Mouse (Mus musculus) left cerebral cortex, adult 9 months (tissue): ENCODE measurements around the gene Mc1r.

Experiments
- DNase-seq, 2 experiments: peaks; one replicate each; pipeline ENCODE4 v3.0.0; 2022; ENCODE audit warnings: low spot score in 2 of 2

The Mc1r gene

GRCm38 (mm10) chr8:123406786-123407185 lies at the start of gene Mc1r:
Gene Mc1r, plus strand, starts transcription at chr8:123407107.
- peak in 1 of 2 experiments; percentile 77 for DNase-seq

GRCm38 (mm10) chr8:123361082-123361739 lies 45.7 kb upstream of the Mc1r start:
- peak in 1 of 2 experiments; percentile 90 for DNase-seq

DNA sequence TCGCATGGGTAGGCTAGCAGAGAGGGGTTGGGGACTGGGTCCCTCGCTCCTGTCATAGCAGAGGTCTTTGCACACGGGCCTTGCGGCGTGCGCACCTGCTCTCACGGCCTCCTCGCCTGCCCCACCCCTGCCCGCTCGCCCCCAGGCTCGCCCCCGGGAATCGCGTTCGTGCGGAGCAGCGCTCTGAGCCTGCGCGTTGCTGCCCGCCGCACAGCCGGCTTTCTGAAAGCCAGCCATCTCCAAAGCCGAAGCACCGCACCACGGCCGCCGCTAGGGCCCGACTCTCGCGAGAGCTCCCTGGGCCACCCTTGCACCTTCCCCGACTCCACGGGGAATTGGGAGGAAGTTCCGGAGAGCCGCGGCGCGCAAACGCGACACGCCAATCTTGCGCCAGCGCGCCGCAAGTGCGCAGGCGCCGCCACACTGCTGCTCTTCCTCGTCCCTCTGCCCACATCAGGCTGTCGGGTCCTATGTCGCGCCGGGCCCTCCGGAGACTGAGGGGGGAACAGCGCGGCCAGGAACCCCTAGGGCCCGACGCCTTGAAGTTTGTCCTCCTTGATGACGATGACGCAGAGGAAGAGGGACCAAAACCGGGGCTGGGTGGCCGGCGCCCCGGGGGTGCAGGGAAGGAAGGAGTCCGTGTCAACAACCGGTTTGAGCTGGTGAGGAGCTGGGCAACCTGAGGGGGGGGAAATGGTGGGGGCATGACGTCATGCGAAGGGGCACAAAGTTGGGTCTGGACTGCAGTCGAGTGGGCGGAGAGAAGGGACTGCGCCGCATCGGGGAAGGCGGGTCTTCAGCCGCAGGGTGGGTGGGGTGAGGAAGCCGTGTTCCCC lies 33.3 kb upstream of the Mc1r start, which contains the start of gene Tcf25:
TSS of gene Tcf25 (plus strand) at position 351 of the 836 bp plus-strand sequence.
- peak; percentile 93 to 96 for DNase-seq

DNA sequence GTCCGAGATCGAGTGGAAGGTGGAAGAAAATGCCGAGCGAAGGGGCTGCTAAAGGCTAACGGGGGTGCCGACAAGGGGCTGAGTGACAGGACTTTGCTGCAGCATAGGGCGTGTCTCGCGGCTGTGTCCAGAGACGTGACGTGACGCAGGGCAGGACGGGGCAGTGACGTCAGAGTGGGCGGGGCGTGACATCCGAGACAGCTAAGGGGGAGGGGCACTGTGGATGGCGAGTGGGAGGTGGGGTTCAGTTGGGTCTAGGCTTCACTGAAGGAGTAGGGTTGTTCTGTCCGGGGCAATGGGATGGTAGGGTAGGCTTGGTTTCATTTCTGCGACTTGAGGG lies 32.7 kb upstream of the Mc1r start:
- DNase-seq = peak; percentile 66 to 92

DNA sequence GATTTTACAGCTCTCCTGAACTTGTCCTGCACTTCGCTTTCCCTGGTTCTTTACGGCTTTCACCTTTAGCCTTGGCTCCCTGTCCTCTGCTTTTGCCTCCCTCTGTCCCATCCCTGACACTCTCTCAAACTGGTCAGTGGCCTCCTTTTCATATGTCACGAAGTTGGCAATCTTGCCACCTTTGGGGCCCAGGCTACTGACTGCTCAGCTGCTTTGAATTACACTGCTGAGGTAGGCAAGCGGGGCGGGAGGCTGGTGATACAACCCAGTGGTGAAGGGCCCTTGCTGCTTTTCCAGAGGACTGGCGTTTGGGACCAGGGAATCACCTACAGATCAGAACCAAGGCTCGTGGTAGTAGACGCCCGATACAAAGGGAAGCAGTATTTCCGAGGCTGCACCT lies 31.2 kb upstream of the Mc1r start:
- DNase-seq = no peak

DNA sequence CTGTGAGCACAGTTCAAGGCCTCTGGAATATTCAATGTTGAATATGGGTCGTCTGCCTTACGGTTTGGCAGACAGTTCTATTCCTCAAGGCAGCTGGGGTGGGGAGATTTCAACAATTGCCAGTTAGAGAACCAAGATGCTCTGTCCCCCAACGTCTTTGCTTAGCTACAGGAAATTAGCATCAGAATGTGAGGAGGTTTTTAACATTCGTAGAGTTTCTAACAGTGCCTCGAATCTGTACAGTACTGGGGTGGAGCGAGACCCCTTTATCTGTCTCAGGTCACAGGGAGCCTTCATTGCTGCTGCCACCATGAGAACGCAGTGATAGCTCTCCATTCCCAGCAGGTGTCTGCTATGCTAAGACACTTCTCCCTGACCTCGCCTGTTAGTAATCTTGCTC lies 30.8 kb upstream of the Mc1r start:
- no peak for DNase-seq

GRCm38 (mm10) chr8:123381711-123382110 lies 25.2 kb upstream of the Mc1r start:
- no peak for DNase-seq

GRCm38 (mm10) chr8:123382516-123382915 lies 24.4 kb upstream of the Mc1r start:
- DNase-seq = no peak

- no peak for DNase-seq
Measured at GRCm38 (mm10) chr8:123384883-123385540, 21.9 kb upstream of the Mc1r start.

DNA sequence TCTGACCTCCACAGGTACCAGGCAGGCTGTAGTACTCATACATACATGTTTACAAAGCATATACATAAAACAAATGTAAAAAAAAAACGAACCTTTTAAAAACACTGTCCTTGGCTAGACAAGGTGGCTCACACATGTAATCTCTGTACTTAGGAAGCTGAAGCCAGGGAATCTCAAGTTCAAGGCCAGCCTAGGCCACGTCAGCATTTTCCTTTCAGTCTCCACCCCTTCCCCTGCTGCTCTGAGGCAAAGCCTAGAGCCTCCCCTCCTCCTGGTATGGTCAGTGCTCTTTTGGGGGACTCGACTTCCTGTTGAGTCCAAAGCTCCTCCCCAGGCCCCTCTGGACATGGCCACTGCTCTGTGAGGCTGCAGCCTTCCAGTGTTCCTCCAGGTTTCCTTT lies 19.9 kb upstream of the Mc1r start:
- DNase-seq = no peak

- no peak for DNase-seq
Measured at GRCm38 (mm10) chr8:123387801-123388200, 19.1 kb upstream of the Mc1r start.

- no peak for DNase-seq
Measured at GRCm38 (mm10) chr8:123389026-123389425, 17.9 kb upstream of the Mc1r start.

GRCm38 (mm10) chr8:123398308-123398707 lies 8.6 kb upstream of the Mc1r start:
- DNase-seq = no peak

- DNase-seq = no peak
Measured at GRCm38 (mm10) chr8:123401936-123402335, 5.0 kb upstream of the Mc1r start.

- DNase-seq = no peak
Measured at GRCm38 (mm10) chr8:123402730-123403326, 4.1 kb upstream of the Mc1r start.

GRCm38 (mm10) chr8:123404521-123404920 lies 2.4 kb upstream of the Mc1r start:
- no peak for DNase-seq

DNA sequence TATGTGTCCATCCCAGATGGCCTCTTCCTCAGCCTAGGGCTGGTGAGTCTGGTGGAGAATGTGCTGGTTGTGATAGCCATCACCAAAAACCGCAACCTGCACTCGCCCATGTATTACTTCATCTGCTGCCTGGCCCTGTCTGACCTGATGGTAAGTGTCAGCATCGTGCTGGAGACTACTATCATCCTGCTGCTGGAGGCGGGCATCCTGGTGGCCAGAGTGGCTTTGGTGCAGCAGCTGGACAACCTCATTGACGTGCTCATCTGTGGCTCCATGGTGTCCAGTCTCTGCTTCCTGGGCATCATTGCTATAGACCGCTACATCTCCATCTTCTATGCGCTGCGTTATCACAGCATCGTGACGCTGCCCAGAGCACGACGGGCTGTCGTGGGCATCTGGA lies 705 bp downstream of the Mc1r start:
- no peak for DNase-seq

DNA sequence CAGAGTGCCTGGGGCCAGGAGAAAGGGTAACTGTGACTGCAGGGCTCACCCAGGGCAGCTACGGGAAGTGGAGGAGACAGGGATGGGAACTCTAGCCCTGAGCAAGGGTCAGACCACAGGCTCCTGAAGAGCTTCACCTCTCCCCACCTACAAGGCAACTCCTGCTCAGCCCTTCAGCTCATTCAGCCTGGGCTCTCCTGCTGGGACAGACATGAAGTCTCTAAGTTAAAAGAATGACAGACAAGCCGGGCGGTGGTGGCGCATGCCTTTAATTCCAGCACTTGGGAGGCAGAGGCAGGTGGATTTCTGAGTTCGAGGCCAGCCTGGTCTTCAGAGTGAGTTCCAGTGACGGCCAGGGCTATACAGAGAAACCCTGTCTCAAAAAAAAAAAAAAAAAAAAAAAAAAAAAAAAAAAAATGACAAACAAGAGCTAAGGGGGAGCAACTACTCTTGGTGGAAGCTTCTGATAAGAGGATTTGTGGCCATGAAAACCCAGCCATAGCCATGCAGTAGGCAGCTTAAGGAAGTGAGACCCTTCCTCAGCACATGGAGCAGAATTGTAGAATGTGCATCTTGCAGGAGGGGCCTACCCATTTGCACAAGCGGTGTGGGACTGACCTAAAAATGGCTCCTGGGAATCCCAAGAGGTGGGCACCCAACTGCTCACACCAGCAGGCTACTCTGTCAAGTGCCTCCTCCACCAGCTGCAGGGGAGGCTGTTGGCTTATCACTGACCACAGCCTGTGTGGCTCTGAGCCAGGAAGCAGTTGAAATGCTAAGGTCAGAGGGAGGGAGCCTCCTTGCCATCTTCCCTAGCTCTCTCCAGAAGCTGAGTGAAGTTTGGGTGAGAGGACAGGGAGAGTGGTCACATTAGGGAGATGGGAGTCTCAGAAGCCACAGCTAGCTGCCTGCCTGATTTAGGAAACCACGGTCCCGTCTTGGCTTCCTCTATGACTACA lies 2.0 kb downstream of the Mc1r start:
- no peak for DNase-seq

- peak in 1 of 2 experiments; percentile 47 for DNase-seq
Measured at GRCm38 (mm10) chr8:123410049-123410587, 3.2 kb downstream of the Mc1r start.

GRCm38 (mm10) chr8:123410788-123411187 lies 3.9 kb downstream of the Mc1r start:
- no peak for DNase-seq

DNA sequence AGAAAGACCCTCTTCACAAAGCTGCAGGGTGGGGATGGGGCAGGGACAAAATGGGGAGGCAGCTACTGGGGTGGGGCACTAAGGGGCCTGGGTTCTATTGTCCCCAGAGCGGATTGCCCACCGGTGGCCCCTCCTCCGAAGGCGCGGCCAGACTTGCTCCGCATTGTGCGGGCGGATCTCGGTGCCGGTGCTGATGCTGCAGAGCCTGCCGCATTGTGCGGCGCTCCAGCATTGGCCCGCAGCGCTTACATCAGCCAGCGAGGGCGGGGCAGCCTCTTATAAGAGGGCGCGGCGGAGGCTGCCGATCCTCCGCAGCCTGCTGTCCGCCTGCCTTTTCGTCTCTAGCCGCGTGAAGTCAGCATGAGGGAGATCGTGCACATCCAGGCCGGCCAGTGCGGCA lies 4.3 kb downstream of the Mc1r start, which contains the start of gene Tubb3:
TSS of gene Tubb3 (plus strand) at position 179 of the 400 bp plus-strand sequence.
- peak; percentile 82 to 93 for DNase-seq
